Mouse (Mus musculus): ENCODE measurements around the gene Gdf7. TPM values are rescaled to one million over a fixed set of nuclear protein-coding genes. Genes with fewer than 3 reads are reported as not detected.

Gdf7 gene
- polyA plus RNA-seq, 1 experiment from 2014 or later: not detected

DNA sequence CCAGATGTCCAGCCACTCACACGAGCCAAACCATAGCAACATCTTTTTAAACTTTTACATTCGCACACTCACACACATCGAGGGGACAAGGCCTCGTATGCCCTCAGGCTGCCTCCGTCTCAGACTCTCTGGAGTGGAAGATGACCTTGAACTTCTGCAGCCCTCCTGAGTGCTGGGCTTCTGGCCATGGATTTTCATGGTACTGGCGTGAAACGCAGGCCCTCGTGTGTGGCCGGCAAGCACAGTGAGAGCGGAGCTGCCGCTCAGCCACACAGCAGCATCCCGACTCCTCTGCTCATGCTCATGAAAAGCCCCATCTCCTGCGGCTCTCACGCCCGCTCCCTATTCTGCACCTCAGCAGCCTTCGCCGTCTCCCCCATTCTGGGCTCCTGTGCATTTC lies 9.2 kb upstream of the Gdf7 start:
- Histone ChIP-seq H3K27ac (replicated peaks) (no peak overlapping the region), H3K4me3 (replicated peaks) (no peak overlapping the region), H3K9ac (no peak overlapping the region), H3K4me2 (no peak overlapping the region), H3K4me1 (replicated peaks) (peaks cover 7% of the 10 kb centered on the region), H3K36me3 (replicated peaks) (no peaks in the 10 kb centered on the region), H3K9me3 (replicated peaks) (no peaks in the 10 kb centered on the region), H3K27me3 (peaks cover 34% of the 10 kb centered on the region)
- no peak for ATAC-seq (ENCODE audit: insufficient read depth)
- WGBS (ENCODE audit: insufficient replicate concordance): 51% methylated on average over 17 of the region's 17 CpGs

DNA sequence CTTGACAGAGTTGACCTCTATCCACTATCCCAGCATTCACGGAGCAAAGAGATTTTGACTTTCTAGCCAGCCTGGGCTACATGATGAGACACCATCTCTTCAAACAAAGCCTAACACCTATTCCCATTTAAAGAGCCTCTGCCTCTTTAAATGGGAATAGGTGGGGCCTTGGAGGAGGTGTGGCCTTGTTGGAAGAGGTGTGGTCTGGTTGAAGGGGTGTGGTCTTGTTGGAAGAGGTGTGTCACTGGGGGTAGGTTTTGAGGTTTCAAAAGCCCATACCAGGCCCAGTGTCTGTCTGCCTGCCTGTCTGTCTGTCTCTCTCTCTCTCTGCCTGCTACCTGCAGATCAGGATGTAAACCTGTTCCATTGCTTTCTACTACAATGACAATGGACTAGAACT lies 5.2 kb upstream of the Gdf7 start:
- Histone ChIP-seq H3K9ac (no peak overlapping the region), H3K4me1 (replicated peaks) (0 out of 2 replicates have a peak, but pooled peaks cover 2% of the 10 kb centered on the region), H3K9me3 (replicated peaks) (no peaks in the 10 kb centered on the region), H3K4me3 (replicated peaks) (no peak overlapping the region), H3K36me3 (replicated peaks) (no peaks in the 10 kb centered on the region), H3K27ac (replicated peaks) (no peak overlapping the region), H3K4me2 (no peak overlapping the region), H3K27me3 (peaks cover 64% of the 10 kb centered on the region)
- WGBS (ENCODE audit: insufficient replicate concordance): 49% methylated on average over 1 of the region's 1 CpGs
- ATAC-seq (ENCODE audit: insufficient read depth): no peak

DNA sequence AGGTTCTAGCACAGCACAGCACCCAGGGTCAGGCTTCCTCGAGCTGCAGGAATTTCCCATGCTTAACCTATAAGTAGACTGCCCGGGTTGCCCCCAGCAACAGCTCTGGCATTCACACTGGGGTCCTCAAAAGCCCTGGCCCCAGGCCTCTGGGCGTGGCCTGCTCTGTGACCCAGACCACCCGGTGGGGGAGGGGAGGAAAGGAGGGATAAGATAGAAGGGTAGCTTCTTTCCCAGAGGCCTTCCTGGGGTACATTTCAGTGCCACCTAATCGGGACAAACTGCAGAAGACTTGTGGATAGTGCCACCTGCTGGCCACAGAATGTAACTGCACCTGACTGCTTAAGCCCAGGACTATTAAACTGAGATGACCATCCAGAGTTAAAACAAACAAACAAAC lies 4.7 kb upstream of the Gdf7 start:
- 10% methylated on average over 5 of the region's 5 CpGs for WGBS (ENCODE audit: insufficient replicate concordance)
- H3K27me3 ChIP-seq: peaks cover 64% of the 10 kb centered on the region
- ATAC-seq (ENCODE audit: insufficient read depth): 0 out of 2 replicates have a peak, but pooled peaks have one; percentile 25
- H3K9me3 ChIP-seq (replicated peaks): no peaks in the 10 kb centered on the region
- no peaks in the 10 kb centered on the region for H3K36me3 ChIP-seq (replicated peaks)
- H3K9ac ChIP-seq: no peak overlapping the region
- H3K4me2 ChIP-seq: no peak overlapping the region
- no peak overlapping the region for H3K27ac ChIP-seq (replicated peaks)
- no peak overlapping the region for H3K4me3 ChIP-seq (replicated peaks)
- H3K4me1 ChIP-seq (replicated peaks): peaks cover 6% of the 10 kb centered on the region; the same call in 1 of the 2 replicates

DNA sequence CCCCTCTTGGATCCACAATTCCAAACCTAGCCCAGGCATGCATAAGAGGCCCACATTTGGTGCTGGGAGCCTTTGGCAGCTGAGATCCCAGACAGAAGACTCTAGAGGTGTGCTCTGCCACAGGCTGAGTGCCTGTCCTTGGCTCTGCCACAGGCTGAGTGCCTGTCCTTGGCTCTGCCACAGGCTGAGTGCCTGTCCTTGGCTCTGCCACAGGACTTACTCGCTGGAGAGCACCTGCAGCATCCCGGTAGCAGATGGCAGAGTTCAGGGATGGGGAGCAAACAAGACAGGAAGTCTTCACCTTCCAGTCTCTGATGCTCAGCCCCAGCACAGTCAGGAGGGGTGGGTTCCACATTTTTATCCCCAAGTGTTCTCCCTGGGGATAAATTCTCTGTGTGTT lies 3.5 kb upstream of the Gdf7 start:
- Histone ChIP-seq H3K36me3 (replicated peaks) (no peaks in the 10 kb centered on the region), H3K27me3 (peaks cover 64% of the 10 kb centered on the region), H3K4me2 (no peak overlapping the region), H3K9ac (no peak overlapping the region), H3K27ac (replicated peaks) (no peak overlapping the region), H3K9me3 (replicated peaks) (no peaks in the 10 kb centered on the region), H3K4me1 (replicated peaks) (peaks cover 6% of the 10 kb centered on the region; the same call in 1 of the 2 replicates), H3K4me3 (replicated peaks) (no peak overlapping the region)
- no peak for ATAC-seq (ENCODE audit: insufficient read depth)
- WGBS (ENCODE audit: insufficient replicate concordance): 37% methylated on average over 2 of the region's 2 CpGs

DNA sequence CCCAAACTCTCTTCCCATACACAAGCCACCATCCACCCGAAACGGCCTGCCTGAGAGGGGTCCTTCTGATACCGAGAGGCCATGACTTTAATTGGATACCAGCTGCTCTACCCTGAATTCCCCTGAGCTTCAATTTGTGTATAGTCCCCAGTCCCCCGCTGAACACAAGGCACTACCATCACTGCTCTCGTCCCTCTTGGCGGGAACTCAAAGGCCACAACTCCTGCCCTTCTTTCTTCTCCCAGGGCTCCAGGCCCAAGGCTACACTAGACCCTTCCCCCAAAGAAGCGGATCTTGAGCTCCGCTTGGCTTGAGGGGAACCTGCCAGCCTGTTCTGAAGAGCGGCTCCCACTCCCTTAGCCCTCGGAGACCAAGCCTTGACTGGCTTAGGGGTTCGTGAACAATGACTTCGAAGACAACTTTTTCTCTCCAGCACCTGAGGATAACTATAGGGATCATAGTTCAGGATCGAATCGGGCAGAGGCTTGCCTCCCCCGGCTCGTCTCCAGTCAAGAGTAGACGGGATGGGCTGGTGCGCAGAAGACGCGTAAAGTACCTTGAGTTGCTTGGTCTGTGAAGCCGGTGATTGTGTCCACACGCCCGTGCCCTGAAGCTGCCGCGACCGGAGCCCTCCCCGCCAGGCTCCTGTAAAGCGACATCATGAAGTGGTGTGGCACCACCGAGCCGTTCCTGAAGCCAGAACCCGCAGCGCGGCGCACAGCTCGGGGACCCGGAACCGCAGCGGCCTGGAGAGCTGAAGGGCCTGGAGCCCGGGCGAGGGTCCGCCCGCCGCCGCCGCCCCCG lies 541 bp downstream of the Gdf7 start:
- WGBS (ENCODE audit: insufficient replicate concordance): 5% methylated on average over 46 of the region's 46 CpGs
- Histone ChIP-seq H3K27ac (replicated peaks) (no peak overlapping the region), H3K4me1 (replicated peaks) (peaks cover 9% of the 10 kb centered on the region), H3K4me2 (peak overlapping the region; percentile 56), H3K27me3 (peaks cover 97% of the 10 kb centered on the region), H3K9me3 (replicated peaks) (no peaks in the 10 kb centered on the region), H3K9ac (no peak overlapping the region), H3K36me3 (replicated peaks) (no peaks in the 10 kb centered on the region), H3K4me3 (replicated peaks) (peak overlapping the region; percentile 32)
- no peak for ATAC-seq (ENCODE audit: insufficient read depth)

DNA sequence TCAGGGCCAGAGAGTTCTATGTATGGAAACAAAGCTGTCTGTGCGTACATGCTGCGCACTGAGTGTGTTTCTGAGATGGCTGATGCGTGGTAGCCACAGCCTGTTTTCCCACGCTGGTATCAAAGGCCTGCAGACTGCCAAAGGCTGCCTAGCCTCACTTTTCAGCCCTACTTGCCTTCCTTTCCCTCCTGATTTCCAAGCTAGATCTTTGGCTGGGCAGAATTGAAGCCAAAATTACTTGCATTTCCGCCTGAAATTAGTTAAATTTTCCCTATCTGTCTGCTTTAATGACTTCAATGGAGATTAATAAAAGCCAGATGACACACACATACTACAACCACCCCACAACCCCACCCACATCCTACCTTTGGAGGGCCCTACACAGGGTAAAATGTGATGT lies 1.2 kb downstream of the Gdf7 start:
- H3K36me3 ChIP-seq (replicated peaks): no peaks in the 10 kb centered on the region
- 27% methylated on average over 5 of the region's 5 CpGs for WGBS (ENCODE audit: insufficient replicate concordance)
- H3K4me2 ChIP-seq: no peak overlapping the region
- H3K4me3 ChIP-seq (replicated peaks): no peak overlapping the region
- H3K9ac ChIP-seq: no peak overlapping the region
- peaks cover 9% of the 10 kb centered on the region for H3K4me1 ChIP-seq (replicated peaks)
- no peaks in the 10 kb centered on the region for H3K9me3 ChIP-seq (replicated peaks)
- no peak overlapping the region for H3K27ac ChIP-seq (replicated peaks)
- H3K27me3 ChIP-seq: peaks cover 98% of the 10 kb centered on the region
- ATAC-seq (ENCODE audit: insufficient read depth): no peak

DNA sequence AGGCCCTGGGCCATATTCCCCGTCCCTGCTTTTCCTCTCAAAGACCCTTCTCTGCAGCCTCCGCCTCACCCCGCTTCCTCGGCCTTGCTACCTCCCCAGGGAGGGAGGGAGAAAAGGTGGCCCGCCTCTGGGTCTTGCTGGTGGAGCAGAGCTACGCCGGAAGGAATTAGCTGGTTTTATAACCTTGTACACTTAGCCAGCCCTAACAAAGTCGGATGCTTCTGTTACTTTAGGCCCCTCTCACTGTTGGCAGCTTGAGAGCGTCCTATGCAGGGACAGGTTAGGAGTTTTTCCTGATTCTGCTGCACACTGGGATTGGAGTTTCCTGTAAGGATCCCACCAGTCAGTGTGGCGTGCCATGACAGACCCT lies 1.7 kb downstream of the Gdf7 start:
- H3K36me3 ChIP-seq (replicated peaks): no peaks in the 10 kb centered on the region
- WGBS (ENCODE audit: insufficient replicate concordance): 21% methylated on average over 10 of the region's 10 CpGs

DNA sequence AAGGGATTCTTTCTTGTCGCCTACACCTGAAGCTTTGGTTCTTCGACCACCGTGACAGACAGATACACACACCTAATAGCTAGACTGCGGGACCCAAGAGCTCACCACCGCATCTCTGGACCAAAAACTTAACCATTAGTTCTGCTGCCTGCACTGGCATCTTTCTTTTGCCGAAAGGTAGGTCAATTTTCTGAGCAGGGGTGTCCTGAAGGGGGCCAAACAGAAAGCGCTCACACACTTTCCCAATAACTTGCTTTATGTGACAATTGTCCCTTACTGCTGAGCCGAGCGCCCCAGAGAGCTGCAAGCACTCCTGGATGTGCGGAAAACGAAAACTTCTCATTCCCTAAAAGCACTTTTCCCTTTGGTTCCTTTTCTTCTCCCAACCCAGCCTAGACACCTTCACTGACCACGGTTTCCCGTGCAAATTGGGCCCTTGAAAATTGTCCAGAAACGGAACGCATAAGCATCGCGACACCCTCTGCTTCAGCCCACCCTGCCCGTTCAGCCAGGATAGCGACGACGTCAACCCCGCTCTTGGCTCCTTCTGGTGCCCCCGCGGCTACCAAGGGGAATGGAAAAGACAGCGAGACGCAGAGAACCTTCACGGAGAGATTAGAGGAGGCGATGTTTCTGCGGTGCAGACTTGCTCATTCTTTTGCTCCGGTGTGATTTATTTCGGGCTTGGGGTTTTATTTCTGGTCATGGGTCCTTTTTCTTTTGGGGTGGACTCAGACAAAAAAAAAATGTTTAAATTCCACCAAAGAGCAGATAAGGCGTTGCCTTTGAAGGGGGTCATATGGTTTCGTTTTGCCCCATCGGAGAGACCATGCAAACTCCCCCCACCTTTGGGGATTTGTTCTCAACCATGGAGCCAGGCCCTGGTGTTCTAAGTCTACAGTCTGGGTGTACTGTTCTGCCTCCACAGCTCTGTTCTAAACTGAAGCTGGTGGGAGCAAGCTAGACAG lies 2.3 kb downstream of the Gdf7 start:
- Histone ChIP-seq H3K9ac (no peak overlapping the region), H3K4me2 (no peak overlapping the region), H3K27ac (replicated peaks) (no peak overlapping the region), H3K27me3 (peaks cover 99% of the 10 kb centered on the region), H3K9me3 (replicated peaks) (no peaks in the 10 kb centered on the region), H3K36me3 (replicated peaks) (no peaks in the 10 kb centered on the region), H3K4me3 (replicated peaks) (no peak overlapping the region), H3K4me1 (replicated peaks) (peaks cover 9% of the 10 kb centered on the region)
- no peak for ATAC-seq (ENCODE audit: insufficient read depth)
- WGBS (ENCODE audit: insufficient replicate concordance): 10% methylated on average over 34 of the region's 34 CpGs

More for the DNA sequence above, 1.7 kb downstream of the Gdf7 start:
- Histone ChIP-seq H3K27ac (replicated peaks) (no peak overlapping the region), H3K27me3 (peaks cover 98% of the 10 kb centered on the region), H3K4me2 (no peak overlapping the region), H3K4me1 (replicated peaks) (peaks cover 9% of the 10 kb centered on the region), H3K4me3 (replicated peaks) (no peak overlapping the region), H3K9ac (no peak overlapping the region), H3K9me3 (replicated peaks) (no peaks in the 10 kb centered on the region)
- no peak for ATAC-seq (ENCODE audit: insufficient read depth)

DNA sequence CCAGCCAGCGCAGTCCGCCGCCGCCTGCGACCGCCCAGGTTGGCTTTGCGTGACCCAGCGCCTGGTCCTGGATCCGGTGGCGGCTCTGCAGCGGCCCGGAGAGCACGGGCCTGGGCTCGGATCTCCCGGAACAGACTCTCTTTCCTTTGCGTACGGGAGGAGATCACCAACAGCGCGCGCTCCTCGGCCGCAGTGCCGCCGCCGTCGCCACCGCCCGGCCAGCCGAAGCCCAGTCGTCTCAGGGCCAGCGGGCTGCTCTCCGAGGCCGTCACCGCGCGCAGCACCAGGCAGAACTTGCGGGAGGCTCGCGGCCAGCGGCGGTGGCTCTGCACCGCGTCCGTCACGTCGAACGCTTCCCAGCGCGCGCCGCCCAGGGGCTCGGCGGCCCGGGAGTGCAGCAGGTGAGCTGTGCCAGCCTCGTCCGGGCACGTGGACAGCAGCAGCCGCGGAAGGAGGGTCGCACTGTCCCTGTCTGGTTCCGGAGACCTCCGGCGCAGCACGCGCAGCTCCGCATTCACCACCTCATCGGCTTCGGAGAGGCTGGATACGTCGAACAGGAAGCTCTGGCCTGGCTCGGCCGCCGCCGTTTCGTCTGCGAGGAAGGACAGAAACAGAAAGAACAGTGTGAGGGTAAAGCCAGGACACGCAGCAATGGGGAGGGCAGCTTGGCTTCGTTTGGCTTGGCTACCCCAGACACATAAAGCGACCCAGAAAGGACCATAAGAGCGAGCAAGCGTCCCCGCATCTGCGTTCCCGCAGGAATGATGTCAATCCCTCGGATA lies 3.2 kb downstream of the Gdf7 start:
- 3% methylated on average over 85 of the region's 85 CpGs for WGBS (ENCODE audit: insufficient replicate concordance)
- Histone ChIP-seq H3K36me3 (replicated peaks) (no peaks in the 10 kb centered on the region), H3K4me2 (peak overlapping the region; percentile 50)

DNA sequence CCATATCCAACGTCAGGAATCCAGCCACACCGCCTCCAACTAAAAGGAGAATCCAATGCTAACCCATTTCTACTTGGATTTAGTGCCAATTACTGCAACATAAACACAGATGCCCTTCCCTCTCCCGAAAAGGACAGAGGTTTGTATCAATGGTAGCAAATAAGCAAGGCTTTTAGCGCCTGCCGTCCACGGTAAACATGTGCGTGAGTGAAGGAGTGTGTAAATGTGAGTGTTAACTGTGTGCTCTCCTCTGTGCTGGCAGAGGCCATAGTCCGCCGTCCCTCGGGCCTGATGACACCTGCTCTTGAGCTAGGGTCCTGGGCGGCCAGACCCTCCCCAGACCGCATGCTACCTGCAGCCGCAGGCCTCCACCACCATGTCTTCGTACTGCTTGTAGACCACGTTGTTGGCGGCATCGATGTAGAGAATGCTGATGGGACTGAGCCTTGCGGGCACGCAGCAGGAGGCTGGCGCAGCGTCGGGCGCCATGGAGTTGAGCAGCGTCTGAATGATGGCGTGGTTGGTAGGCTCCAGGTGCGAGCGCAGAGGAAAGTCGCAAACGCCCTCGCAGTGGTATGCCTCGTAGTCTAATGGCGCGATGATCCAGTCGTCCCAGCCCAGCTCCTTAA lies 4.1 kb downstream of the Gdf7 start:
- H3K4me2 ChIP-seq: peak overlapping the region; percentile 50
- peak overlapping the region; percentile 33 for H3K4me3 ChIP-seq (replicated peaks)
- peaks cover 9% of the 10 kb centered on the region for H3K4me1 ChIP-seq (replicated peaks)
- H3K27me3 ChIP-seq: peaks cover 89% of the 10 kb centered on the region
- ATAC-seq (ENCODE audit: insufficient read depth): no peak
- no peaks in the 10 kb centered on the region for H3K9me3 ChIP-seq (replicated peaks)
- WGBS (ENCODE audit: insufficient replicate concordance): 9% methylated on average over 34 of the region's 34 CpGs
- no peaks in the 10 kb centered on the region for H3K36me3 ChIP-seq (replicated peaks)
- H3K9ac ChIP-seq: no peak overlapping the region
- H3K27ac ChIP-seq (replicated peaks): no peak overlapping the region

More for the DNA sequence above, 3.2 kb downstream of the Gdf7 start:
- Histone ChIP-seq H3K27me3 (peaks cover 98% of the 10 kb centered on the region), H3K4me3 (replicated peaks) (peak overlapping the region; percentile 33), H3K4me1 (replicated peaks) (peaks cover 9% of the 10 kb centered on the region), H3K27ac (replicated peaks) (no peak overlapping the region), H3K9ac (no peak overlapping the region), H3K9me3 (replicated peaks) (no peaks in the 10 kb centered on the region)
- ATAC-seq (ENCODE audit: insufficient read depth): no peak

All from liver, embryonic 15.5 days (tissue).